Mouse (Mus musculus) left cerebral cortex, adult 2 months (tissue): ENCODE measurements at regions not wholly inside any gene's neighbourhood (a gene's known extent, or its start where the extent isn't known, plus 50 kb on each side); places are given as distances from the start of the nearest gene placed in this dataset.

Source experiments
- DNase-seq, 2 experiments: peaks; one replicate each; pipeline ENCODE4 v3.0.0; 2021 to 2022; ENCODE audit warnings: low spot score in 2 of 2, mixed read lengths in 1 of 2; ENCODE audit errors: extremely low spot score in 1 of 2
- H3K27ac ChIP-seq: fragments of 200-600 bp; 2 replicates; pipeline ENCODE4 v1.8.1; 2022
- H3K4me3 ChIP-seq: fragments of 200-600 bp; 2 replicates; pipeline ENCODE4 v1.8.1; 2022
- CTCF ChIP-seq: fragments of 200-600 bp; IDR thresholded peaks from 2 replicates; pipeline ENCODE4 v1.8.1; 2022; ENCODE audit warnings: antibody characterized with exemption, mild to moderate bottlenecking, moderate library complexity
- intact Hi-C: fragments of 180-260 bp; cut with DNase I; formaldehyde crosslinking; loops from one replicate; pipeline ENCODE4 v1.15.1; 2025

DNA sequence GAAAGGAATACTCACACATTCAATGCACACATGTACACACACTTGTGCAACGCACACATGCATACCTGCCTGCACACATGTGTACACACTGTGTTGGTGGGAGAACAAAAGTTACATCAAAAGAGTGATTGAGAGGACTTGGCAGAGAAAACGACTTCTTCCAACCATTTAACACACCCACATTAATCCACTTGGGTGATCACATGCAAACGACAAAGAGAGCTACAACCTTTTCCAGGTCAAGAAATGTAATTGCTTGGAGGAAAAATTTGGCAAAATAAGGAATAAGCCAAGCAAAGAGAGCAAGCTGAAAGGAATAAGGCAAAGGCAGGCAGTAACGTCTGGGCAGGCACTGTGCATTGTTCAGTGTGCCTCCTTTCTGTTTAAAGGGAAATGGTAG, 67.3 kb downstream of the C1d start:
- DNase-seq, result no peak
- Histone ChIP-seq H3K4me3 (no peak overlapping the region), H3K27ac (no peak overlapping the region)
- TF ChIP-seq CTCF, result no peak
- intact Hi-C loops, result no loop called here

GRCm38 (mm10) chr11:17325731-17326646, 68.6 kb downstream of the C1d start:
- DNase-seq, result no peak
- no peak overlapping the region for H3K27ac ChIP-seq
- intact Hi-C loops, result no loop called here
- TF ChIP-seq CTCF, result no peak
- no peak overlapping the region for H3K4me3 ChIP-seq

DNA sequence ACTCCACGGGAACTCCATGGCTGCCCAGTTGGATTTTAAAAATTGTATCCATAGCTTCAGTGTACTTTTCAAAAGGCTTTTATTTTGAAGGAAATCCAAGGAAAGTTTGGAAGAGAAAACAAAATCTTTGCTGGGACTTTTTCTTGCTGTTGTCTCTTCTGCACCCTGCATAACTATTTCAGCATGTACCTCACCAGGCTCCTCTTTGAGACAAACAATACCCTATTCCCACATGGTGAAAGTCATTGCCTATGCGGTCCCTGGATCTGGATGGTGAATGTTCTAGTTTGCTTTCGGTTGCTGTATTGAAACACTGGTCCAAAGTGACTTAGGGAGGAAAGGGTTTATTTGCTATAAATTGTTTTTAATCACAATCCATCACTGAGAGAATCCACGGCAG, 69.3 kb downstream of the C1d start:
- no peak overlapping the region for H3K27ac ChIP-seq

GRCm38 (mm10) chr11:17351476-17351875, 94.1 kb downstream of the C1d start:
- DNase-seq, result no peak
- Histone ChIP-seq H3K27ac (no peak overlapping the region), H3K4me3 (no peak overlapping the region)
- no peak for TF ChIP-seq CTCF
- intact Hi-C loops, result no loop called here

More for the DNA sequence above, 69.3 kb downstream of the C1d start:
- DNase-seq, result no peak
- no peak for TF ChIP-seq CTCF
- intact Hi-C loops, result no loop called here
- no peak overlapping the region for H3K4me3 ChIP-seq

DNA sequence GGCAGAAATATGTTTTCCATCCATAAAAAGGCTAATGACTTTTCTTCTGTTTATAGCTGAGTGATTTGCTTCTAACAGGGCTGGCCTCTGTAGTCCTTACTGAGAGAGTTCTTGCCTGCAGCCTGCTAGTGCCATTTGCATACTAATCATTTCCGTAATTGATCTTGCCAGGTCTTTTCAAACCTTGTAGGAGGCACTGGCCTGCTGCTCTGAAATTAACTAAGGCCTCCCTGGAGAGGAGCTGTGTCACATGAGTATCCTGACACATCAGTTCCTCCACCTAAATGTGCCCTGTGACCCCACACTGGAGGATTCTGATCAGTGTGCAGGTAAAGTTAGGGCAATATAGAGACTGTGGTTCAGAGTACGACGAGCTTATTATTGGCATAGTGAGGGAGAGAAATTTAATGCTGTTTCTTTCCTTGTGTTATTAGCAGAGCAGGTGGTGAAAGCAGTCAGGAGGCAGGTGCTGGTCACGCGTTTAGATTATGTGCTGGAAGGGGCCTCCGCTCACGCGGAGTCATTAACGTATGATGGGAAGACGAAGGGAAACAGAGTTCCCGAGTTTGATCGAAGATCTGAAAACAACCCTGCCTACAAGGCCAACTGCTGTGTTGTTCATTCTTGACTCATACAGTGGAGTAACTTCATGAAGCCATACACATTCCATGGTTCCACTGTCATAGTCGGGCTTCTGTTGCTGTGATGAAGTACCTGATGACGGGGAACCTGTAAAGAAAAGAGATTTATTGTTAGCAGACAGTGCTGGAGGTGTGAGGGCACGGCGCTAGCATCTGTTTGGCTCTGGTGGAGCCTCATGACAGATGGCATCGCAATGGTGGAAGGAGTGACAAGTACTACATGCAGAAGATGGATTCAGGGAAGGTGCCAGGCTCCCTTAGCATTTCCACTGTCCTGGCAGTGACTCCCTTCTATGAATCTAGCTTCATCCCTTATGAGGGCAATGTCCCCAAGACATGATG, 95.1 kb downstream of the C1d start:
- no peak overlapping the region for H3K4me3 ChIP-seq
- intact Hi-C loops, result no loop called here
- no peak overlapping the region for H3K27ac ChIP-seq
- TF ChIP-seq CTCF, result no peak
- no peak for DNase-seq

DNA sequence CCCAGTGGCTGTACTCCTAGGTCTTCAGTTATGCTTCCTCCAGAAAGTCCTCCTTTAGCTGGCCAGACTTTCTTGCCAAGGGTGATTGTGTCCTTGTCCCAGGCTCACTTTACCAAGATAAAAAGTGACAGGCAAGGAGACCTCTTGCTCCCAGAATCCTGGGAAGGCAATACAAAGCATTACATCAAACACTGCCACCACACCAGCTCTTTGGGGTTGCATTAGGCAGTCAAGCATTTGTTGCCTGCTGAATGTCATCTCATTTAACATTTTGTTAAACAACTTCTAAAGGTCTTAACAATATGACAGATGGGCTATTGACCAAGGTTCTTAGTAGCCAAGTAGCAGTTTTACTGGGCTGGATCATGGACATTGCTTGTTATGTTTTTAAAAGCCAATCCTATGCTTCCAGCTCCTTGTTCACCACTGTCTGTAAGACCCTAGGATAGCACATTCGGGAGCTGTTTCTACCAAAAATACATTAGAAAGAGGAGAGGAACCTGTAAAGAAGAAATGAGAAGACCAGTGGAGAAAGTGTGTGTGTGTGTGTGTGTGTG, 102.4 kb downstream of the C1d start:
- no peak for TF ChIP-seq CTCF
- no peak overlapping the region for H3K4me3 ChIP-seq
- intact Hi-C loops, result no loop called here
- H3K27ac ChIP-seq, result no peak overlapping the region
- no peak for DNase-seq

GRCm38 (mm10) chr11:17377859-17378258, 120.5 kb downstream of the C1d start:
- intact Hi-C loops, result no loop called here
- TF ChIP-seq CTCF, result no peak
- no peak overlapping the region for H3K4me3 ChIP-seq
- DNase-seq, result no peak
- no peak overlapping the region for H3K27ac ChIP-seq

- intact Hi-C loops, result no loop called here
- H3K4me3 ChIP-seq, result no peak overlapping the region
- peak; percentile 11 to 25 for DNase-seq
- TF ChIP-seq CTCF, result no peak
- no peak overlapping the region for H3K27ac ChIP-seq
Observed at GRCm38 (mm10) chr11:17386756-17387155, 129.4 kb downstream of the C1d start.

DNA sequence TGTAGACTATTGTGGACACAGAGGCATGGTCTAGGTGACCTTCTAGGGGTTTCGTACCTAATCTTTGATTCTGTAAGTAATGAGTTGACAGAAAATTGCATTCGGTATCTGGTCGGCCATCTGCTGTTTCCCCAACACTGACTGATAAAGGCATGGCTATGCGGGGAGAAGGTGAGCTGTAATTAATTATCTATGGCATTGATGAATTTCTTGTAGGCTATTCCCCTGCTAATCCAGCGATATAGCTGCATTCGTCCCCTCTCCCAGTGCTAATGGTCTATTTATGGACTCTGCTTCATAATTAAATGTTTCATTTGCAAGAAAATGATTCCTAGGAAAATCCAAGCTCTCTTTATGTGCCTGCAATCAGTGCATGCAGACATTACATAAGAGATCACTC, 136.5 kb downstream of the C1d start:
- intact Hi-C loops, result no loop called here
- DNase-seq, result no peak
- TF ChIP-seq CTCF, result no peak
- H3K27ac ChIP-seq, result no peak overlapping the region
- no peak overlapping the region for H3K4me3 ChIP-seq

DNA sequence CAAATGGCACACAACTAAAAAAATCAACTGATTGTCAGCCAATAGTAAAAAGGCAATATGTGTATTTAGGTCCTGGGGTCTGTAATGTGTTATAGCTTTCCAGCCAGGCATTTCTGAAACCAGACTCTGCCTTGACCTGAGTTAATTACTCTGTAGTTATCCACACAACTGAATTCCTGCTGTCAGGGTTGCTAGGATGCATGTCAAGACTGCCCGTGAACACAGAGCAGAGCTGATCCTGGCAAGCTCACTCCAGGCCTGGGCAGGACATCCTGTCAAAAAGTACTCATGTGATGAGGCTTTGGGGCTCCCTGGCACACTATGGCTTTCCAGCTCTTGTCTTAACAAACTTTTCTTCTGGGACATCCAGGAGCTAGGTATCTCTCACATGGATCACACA, 157.2 kb downstream of the C1d start:
- TF ChIP-seq CTCF, result no peak
- DNase-seq, result no peak
- Histone ChIP-seq H3K4me3 (no peak overlapping the region), H3K27ac (no peak overlapping the region)
- intact Hi-C loops, result no loop called here

DNA sequence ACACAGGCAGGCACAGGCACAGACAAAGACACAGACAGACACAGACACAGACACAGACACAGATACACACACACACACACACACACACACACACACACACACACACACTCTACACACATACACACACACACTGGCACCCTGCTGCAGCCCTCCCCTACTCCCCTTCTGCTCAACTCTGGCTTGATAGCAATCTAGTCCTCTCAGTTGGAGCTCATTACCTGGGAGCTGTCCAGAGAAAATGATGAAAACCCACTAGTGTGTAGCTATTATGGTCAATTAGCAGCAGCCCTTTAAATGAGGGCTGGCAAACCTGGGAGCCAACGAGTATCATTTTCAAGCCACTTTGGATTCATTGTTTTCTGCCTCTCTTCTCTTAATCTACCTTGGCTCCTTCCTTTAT, 157.8 kb downstream of the C1d start:
- H3K27ac ChIP-seq, result no peak overlapping the region
- intact Hi-C loops, result no loop called here
- H3K4me3 ChIP-seq, result no peak overlapping the region
- no peak for DNase-seq
- no peak for TF ChIP-seq CTCF
